Mouse (Mus musculus) spleen, adult 18-20 months (tissue): ENCODE measurements at regions not wholly inside any gene's neighbourhood (a gene's known extent, or its start where the extent isn't known, plus 50 kb on each side); places are given as distances from the start of the nearest gene placed in this dataset.

Experiments
- DNase-seq, 2 experiments: peaks; one replicate each; pipeline ENCODE4 v3.0.0; 2022; ENCODE audit warnings: mixed read lengths in 2 of 2

GRCm38 (mm10) chr7:118042914-118043313 lies 73.1 kb downstream of the Rps15a start:
- no peak for DNase-seq

GRCm38 (mm10) chr7:118039862-118040261 lies 76.1 kb downstream of the Rps15a start:
- no peak for DNase-seq

GRCm38 (mm10) chr7:118037062-118037461 lies 78.9 kb downstream of the Rps15a start:
- DNase-seq: no peak

GRCm38 (mm10) chr7:118026106-118026526 lies 89.9 kb downstream of the Rps15a start:
- DNase-seq: no peak

GRCm38 (mm10) chr7:118004620-118005019 lies 111.4 kb downstream of the Rps15a start:
- DNase-seq: no peak

- no peak for DNase-seq
These were observed 114.1 kb downstream of the Rps15a start for GRCm38 (mm10) chr7:118001881-118002280.

- peak in 1 of 2 experiments; percentile 7 for DNase-seq
These were observed 114.9 kb downstream of the Rps15a start for GRCm38 (mm10) chr7:118001121-118001520.

GRCm38 (mm10) chr7:117982177-117982576 lies 133.8 kb downstream of the Rps15a start:
- DNase-seq: no peak

- no peak for DNase-seq
These were observed 144.8 kb downstream of the Rps15a start for GRCm38 (mm10) chr7:117971176-117971575.

- DNase-seq: no peak
These were observed 172.6 kb downstream of the Rps15a start for GRCm38 (mm10) chr7:117943435-117943834.

GRCm38 (mm10) chr7:117939618-117940017 lies 176.4 kb downstream of the Rps15a start:
- no peak for DNase-seq

GRCm38 (mm10) chr7:117934908-117935307 lies 181.1 kb downstream of the Rps15a start:
- no peak for DNase-seq

GRCm38 (mm10) chr7:117931234-117931895 lies 184.6 kb downstream of the Rps15a start:
- DNase-seq: no peak

- no peak for DNase-seq
These were observed 185.6 kb downstream of the Rps15a start for GRCm38 (mm10) chr7:117930392-117930791.

- no peak for DNase-seq
These were observed 189.6 kb downstream of the Rps15a start for GRCm38 (mm10) chr7:117926396-117926795.

- no peak for DNase-seq
These were observed 193.7 kb downstream of the Rps15a start for GRCm38 (mm10) chr7:117922270-117922669.

- no peak for DNase-seq
These were observed 197.6 kb downstream of the Rps15a start for GRCm38 (mm10) chr7:117918206-117918995.

GRCm38 (mm10) chr7:117916915-117917314 lies 199.1 kb downstream of the Rps15a start:
- DNase-seq: no peak

GRCm38 (mm10) chr7:117912453-117912852 lies 203.5 kb downstream of the Rps15a start:
- DNase-seq: no peak

- no peak for DNase-seq
These were observed 204.9 kb downstream of the Rps15a start for GRCm38 (mm10) chr7:117911062-117911461.

GRCm38 (mm10) chr7:117896528-117896927 lies 219.5 kb downstream of the Rps15a start:
- DNase-seq: no peak

GRCm38 (mm10) chr7:117887288-117887687 lies 228.7 kb downstream of the Rps15a start:
- no peak for DNase-seq

- peak; percentile 16 to 64 for DNase-seq
These were observed 233.2 kb downstream of the Rps15a start for GRCm38 (mm10) chr7:117882803-117883202.

- no peak for DNase-seq
These were observed 237.1 kb downstream of the Rps15a start for GRCm38 (mm10) chr7:117878903-117879302.
